Mouse (Mus musculus): ENCODE results near the gene Ldlrad3. TPM values are rescaled to one million over a fixed set of nuclear protein-coding genes. Genes with fewer than 3 reads are reported as not detected.

Gene Ldlrad3
- polyA plus RNA-seq, 1 experiment from 2014 or later: 48.7 TPM

DNA sequence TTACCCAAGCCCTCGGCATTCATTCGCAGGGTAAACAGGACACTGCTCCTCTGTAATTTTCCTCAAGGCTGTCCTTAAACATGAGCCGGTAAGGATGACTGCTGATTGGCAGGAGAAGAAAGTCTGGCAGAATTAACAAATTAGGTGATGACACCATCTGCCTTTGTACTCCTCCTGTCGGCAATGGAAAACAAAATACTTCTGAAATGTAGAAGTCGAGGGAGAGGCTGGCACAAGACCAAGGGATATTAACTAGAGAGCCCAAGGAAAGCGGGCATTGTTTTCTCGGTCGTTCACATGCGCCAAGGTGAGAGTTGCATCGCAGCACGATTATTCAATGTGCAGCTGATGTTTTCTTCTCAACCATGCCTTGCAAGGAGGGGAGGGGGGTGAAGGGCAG, 91.4 kb downstream of the Ldlrad3 start:
- Histone ChIP-seq H3K4me2 (replicated peaks; ENCODE audit: low read depth, low read length) (no peak overlapping the region), H3K4me3 (ENCODE audit: low read depth, low read length) (no peak overlapping the region), H3K9ac (ENCODE audit: low read depth, low read length) (no peak overlapping the region), H3K27me3 (ENCODE audit: control insufficient read depth, insufficient read depth, low read length) (no peaks in the 10 kb centered on the region), H3K9me3 (ENCODE audit: control insufficient read depth, low read length) (no peaks in the 10 kb centered on the region), H3K36me3 (ENCODE audit: control insufficient read depth, insufficient read depth, low read length) (no peaks in the 10 kb centered on the region), H3K4me1 (replicated peaks; ENCODE audit: control insufficient read depth, insufficient read depth, low read length) (no peaks in the 10 kb centered on the region), H3K27ac (ENCODE audit: low read depth, low read length) (no peak overlapping the region)
- 64% methylated on average over 11 of the region's 11 CpGs for WGBS
- no peak for ATAC-seq (ENCODE audit: low FRiP score)
- DNase-seq (ENCODE audit: low spot score): no peak

DNA sequence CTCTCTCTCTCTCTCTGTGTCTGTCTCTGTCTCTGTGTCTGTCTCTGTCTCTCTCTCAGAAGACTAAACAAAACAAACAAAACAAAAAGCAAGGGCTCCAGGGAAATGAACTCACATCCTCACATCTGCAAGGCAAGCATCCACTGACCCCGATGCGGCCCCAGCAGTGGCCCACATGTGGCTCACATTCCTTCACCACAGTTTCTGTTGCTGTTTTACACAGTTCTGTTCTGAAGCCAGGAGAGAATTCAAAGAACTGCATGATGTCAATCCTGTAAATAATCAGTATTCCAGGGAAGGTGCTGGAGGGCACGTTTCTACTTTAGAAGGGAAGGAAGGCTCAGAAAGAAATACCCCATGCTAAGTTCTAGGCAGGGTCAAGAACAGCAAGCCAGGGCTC, 91.9 kb downstream of the Ldlrad3 start:
- DNase-seq (ENCODE audit: low spot score): no peak
- H3K4me2 ChIP-seq (replicated peaks; ENCODE audit: low read depth, low read length): no peak overlapping the region

DNA sequence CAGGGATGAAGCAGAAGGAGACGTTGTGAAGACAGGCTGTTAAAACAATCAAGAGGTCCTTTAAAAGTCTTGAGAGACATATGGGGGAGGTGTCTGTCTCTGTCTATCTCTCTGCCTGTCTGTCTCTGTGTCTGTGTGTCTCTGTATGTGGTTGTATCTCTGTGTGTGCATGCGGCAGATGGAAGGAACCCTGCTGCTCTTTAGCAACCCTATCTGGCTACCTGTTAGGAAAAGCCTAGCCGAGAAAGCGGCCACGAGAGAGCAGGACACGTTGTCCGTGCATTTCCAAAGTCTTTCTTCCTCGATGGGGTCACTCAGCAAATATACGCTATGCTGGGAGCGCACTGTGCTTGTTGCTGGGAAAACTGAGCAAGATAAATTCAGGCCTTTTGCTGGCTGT, 93.6 kb downstream of the Ldlrad3 start:
- H3K27ac ChIP-seq (ENCODE audit: low read depth, low read length): no peak overlapping the region
- DNase-seq (ENCODE audit: low spot score): no peak
- ATAC-seq (ENCODE audit: low FRiP score): no peak
- no peaks in the 10 kb centered on the region for H3K9me3 ChIP-seq (ENCODE audit: control insufficient read depth, low read length)
- H3K9ac ChIP-seq (ENCODE audit: low read depth, low read length): no peak overlapping the region
- no peaks in the 10 kb centered on the region for H3K36me3 ChIP-seq (ENCODE audit: control insufficient read depth, insufficient read depth, low read length)
- H3K4me2 ChIP-seq (replicated peaks; ENCODE audit: low read depth, low read length): no peak overlapping the region
- H3K4me3 ChIP-seq (ENCODE audit: low read depth, low read length): no peak overlapping the region
- 74% methylated on average over 10 of the region's 10 CpGs for WGBS
- H3K4me1 ChIP-seq (replicated peaks; ENCODE audit: control insufficient read depth, insufficient read depth, low read length): no peaks in the 10 kb centered on the region
- no peaks in the 10 kb centered on the region for H3K27me3 ChIP-seq (ENCODE audit: control insufficient read depth, insufficient read depth, low read length)

More for the DNA sequence above, 91.9 kb downstream of the Ldlrad3 start:
- H3K4me3 ChIP-seq (ENCODE audit: low read depth, low read length): no peak overlapping the region
- no peak overlapping the region for H3K9ac ChIP-seq (ENCODE audit: low read depth, low read length)
- H3K4me1 ChIP-seq (replicated peaks; ENCODE audit: control insufficient read depth, insufficient read depth, low read length): no peaks in the 10 kb centered on the region
- H3K36me3 ChIP-seq (ENCODE audit: control insufficient read depth, insufficient read depth, low read length): no peaks in the 10 kb centered on the region
- H3K27me3 ChIP-seq (ENCODE audit: control insufficient read depth, insufficient read depth, low read length): no peaks in the 10 kb centered on the region
- H3K27ac ChIP-seq (ENCODE audit: low read depth, low read length): no peak overlapping the region
- WGBS: 50% methylated on average over 3 of the region's 3 CpGs
- no peaks in the 10 kb centered on the region for H3K9me3 ChIP-seq (ENCODE audit: control insufficient read depth, low read length)
- ATAC-seq (ENCODE audit: low FRiP score): no peak

DNA sequence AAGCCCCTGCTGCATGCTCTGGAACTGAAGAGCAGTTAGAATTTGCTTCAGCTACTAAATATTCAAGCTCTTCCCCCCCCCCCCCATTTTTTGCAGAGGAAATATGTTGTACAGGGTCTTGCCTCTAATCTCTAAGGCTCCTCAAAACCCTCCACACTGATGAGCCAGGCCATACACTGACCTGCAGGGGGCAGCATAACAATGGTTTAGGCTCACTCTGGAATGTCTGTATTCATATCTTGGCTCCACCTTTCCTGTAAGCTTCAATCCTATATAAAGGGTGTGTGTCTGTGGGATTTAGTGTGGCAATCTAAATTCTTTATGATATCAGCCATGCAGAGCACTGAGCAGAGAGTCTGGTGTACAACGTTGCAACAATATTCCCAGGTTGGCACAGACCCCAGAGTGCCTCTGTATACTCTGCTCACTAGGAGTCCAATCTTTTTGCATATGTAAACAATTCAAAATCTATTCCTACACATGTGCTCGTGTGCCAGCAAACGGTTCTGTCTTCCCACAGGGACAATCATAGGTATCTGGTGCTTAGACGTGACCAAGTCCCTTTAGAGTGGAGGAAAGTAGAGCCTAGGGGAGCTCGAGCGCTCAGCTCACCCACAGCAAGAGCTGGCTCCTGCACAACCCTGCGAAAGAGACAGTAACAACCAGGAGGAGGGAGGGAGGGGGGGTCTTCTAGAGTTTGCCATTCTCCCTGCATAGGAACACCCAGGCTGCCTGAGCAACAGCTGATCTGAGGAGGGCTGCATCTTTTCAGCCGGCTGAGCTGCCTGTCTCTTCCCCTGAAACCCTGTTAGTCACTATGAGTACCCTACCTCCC, 94.5 kb downstream of the Ldlrad3 start:
- Histone ChIP-seq H3K9ac (ENCODE audit: low read depth, low read length) (no peak overlapping the region), H3K27ac (ENCODE audit: low read depth, low read length) (no peak overlapping the region)

DNA sequence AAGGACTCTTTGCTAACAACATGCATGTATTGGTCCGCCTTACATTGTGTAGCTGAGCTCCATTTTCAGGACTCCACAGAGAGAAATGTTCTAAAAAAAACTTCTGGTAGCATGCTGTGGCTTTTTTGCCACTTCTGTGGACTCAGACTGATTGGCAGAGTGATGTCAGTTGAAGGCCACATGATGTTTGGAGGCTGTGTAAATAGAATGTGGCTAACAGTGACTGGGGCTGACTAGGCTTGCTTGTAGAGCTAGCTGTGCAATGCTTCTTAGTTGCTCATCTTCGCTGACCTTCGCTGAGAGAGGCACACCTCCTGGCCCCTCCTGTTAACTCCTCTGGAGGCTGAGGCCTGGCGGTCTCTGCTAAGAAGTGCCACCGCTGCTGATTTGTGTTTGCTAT, 98.4 kb downstream of the Ldlrad3 start:
- Histone ChIP-seq H3K9me3 (ENCODE audit: control insufficient read depth, low read length) (no peaks in the 10 kb centered on the region), H3K36me3 (ENCODE audit: control insufficient read depth, insufficient read depth, low read length) (no peaks in the 10 kb centered on the region), H3K9ac (ENCODE audit: low read depth, low read length) (no peak overlapping the region), H3K27me3 (ENCODE audit: control insufficient read depth, insufficient read depth, low read length) (no peaks in the 10 kb centered on the region), H3K4me1 (replicated peaks; ENCODE audit: control insufficient read depth, insufficient read depth, low read length) (no peaks in the 10 kb centered on the region), H3K4me2 (replicated peaks; ENCODE audit: low read depth, low read length) (no peak overlapping the region), H3K4me3 (ENCODE audit: low read depth, low read length) (no peak overlapping the region), H3K27ac (ENCODE audit: low read depth, low read length) (no peak overlapping the region)
- WGBS: 97% methylated on average over 5 of the region's 5 CpGs
- ATAC-seq (ENCODE audit: low FRiP score): no peak
- DNase-seq (ENCODE audit: low spot score): no peak

More for the DNA sequence above, 94.5 kb downstream of the Ldlrad3 start:
- no peaks in the 10 kb centered on the region for H3K36me3 ChIP-seq (ENCODE audit: control insufficient read depth, insufficient read depth, low read length)
- H3K9me3 ChIP-seq (ENCODE audit: control insufficient read depth, low read length): no peaks in the 10 kb centered on the region
- ATAC-seq (ENCODE audit: low FRiP score) (peak; percentile 77), DNase-seq (ENCODE audit: low spot score) (peak; percentile 87)
- no peak overlapping the region for H3K4me2 ChIP-seq (replicated peaks; ENCODE audit: low read depth, low read length)
- H3K4me1 ChIP-seq (replicated peaks; ENCODE audit: control insufficient read depth, insufficient read depth, low read length): no peaks in the 10 kb centered on the region
- no peaks in the 10 kb centered on the region for H3K27me3 ChIP-seq (ENCODE audit: control insufficient read depth, insufficient read depth, low read length)
- no peak overlapping the region for H3K4me3 ChIP-seq (ENCODE audit: low read depth, low read length)
- 62% methylated on average over 8 of the region's 8 CpGs for WGBS

DNA sequence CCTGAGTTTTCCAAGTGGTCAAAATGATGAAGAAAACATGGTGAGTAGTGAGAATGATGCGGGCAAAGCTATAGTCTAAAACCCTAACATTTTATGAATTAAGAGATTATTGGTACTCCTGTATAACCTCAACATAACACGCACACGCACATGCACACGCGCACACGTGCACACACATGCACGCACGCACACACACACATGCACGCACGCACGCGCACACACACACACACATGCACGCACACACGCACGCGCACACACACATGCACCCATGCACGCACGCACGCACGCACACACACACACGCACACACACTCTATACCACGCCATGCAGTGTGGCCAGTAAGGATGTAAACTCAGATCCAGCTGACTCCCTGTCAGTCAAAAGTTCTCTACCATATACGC, 99.6 kb downstream of the Ldlrad3 start:
- no peaks in the 10 kb centered on the region for H3K27me3 ChIP-seq (ENCODE audit: control insufficient read depth, insufficient read depth, low read length)
- 94% methylated on average over 23 of the region's 23 CpGs for WGBS
- H3K4me1 ChIP-seq (replicated peaks; ENCODE audit: control insufficient read depth, insufficient read depth, low read length): no peaks in the 10 kb centered on the region
- H3K4me2 ChIP-seq (replicated peaks; ENCODE audit: low read depth, low read length): no peak overlapping the region
- H3K9me3 ChIP-seq (ENCODE audit: control insufficient read depth, low read length): no peaks in the 10 kb centered on the region
- DNase-seq (ENCODE audit: low spot score): no peak
- H3K4me3 ChIP-seq (ENCODE audit: low read depth, low read length): no peak overlapping the region
- no peaks in the 10 kb centered on the region for H3K36me3 ChIP-seq (ENCODE audit: control insufficient read depth, insufficient read depth, low read length)
- no peak for ATAC-seq (ENCODE audit: low FRiP score)
- H3K27ac ChIP-seq (ENCODE audit: low read depth, low read length): no peak overlapping the region
- no peak overlapping the region for H3K9ac ChIP-seq (ENCODE audit: low read depth, low read length)

DNA sequence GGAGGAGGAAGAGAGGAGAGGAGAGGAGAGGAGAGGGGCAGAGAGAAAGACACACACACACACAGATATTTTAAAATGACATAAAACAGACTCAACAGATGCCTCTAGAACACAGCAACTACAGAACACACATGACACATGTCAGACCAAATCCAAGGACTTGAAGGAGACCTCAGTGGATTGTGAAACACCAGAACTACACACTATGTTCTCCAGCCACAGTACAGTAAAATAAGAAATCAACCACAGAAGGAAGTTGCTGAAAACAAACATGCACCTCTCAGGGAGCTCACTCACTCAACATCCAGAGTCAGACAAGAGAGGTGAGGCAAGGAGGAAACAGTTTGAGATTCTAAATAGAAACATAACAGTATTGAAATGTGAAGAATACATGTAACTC, 103.4 kb downstream of the Ldlrad3 start:
- no peak overlapping the region for H3K4me2 ChIP-seq (replicated peaks; ENCODE audit: low read depth, low read length)
- H3K4me1 ChIP-seq (replicated peaks; ENCODE audit: control insufficient read depth, insufficient read depth, low read length): no peaks in the 10 kb centered on the region
- no peaks in the 10 kb centered on the region for H3K27me3 ChIP-seq (ENCODE audit: control insufficient read depth, insufficient read depth, low read length)
- no peaks in the 10 kb centered on the region for H3K36me3 ChIP-seq (ENCODE audit: control insufficient read depth, insufficient read depth, low read length)
- DNase-seq (ENCODE audit: low spot score): no peak
- H3K4me3 ChIP-seq (ENCODE audit: low read depth, low read length): no peak overlapping the region
- no peak overlapping the region for H3K27ac ChIP-seq (ENCODE audit: low read depth, low read length)
- H3K9me3 ChIP-seq (ENCODE audit: control insufficient read depth, low read length): no peaks in the 10 kb centered on the region
- ATAC-seq (ENCODE audit: low FRiP score): no peak
- H3K9ac ChIP-seq (ENCODE audit: low read depth, low read length): no peak overlapping the region

DNA sequence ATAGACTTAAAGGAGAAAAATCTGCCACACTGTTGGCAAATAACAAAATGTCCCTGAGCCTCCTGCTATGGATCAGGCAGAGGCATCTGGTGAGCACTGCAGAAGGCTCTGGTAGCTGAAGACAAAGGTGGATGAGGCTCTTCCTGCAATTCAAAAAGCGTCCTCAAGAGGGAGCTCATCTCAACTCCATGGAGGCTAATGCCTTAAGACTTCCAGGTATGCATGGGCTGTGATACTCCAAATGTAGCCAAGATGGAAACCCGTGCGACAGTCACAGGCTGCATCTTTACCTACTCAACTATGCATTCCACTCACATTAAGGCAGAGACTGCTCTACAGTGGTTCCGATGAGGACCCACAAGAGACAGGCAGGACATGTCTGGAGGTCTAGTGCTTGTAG, 108.6 kb downstream of the Ldlrad3 start:
- peak; percentile 83 for DNase-seq (ENCODE audit: low spot score)
- ATAC-seq (ENCODE audit: low FRiP score): no peak
- Histone ChIP-seq H3K9me3 (ENCODE audit: control insufficient read depth, low read length) (no peaks in the 10 kb centered on the region), H3K36me3 (ENCODE audit: control insufficient read depth, insufficient read depth, low read length) (no peaks in the 10 kb centered on the region), H3K9ac (ENCODE audit: low read depth, low read length) (no peak overlapping the region), H3K4me1 (replicated peaks; ENCODE audit: control insufficient read depth, insufficient read depth, low read length) (no peaks in the 10 kb centered on the region), H3K27me3 (ENCODE audit: control insufficient read depth, insufficient read depth, low read length) (no peaks in the 10 kb centered on the region), H3K27ac (ENCODE audit: low read depth, low read length) (no peak overlapping the region), H3K4me3 (ENCODE audit: low read depth, low read length) (no peak overlapping the region), H3K4me2 (replicated peaks; ENCODE audit: low read depth, low read length) (no peak overlapping the region)
- 52% methylated on average over 4 of the region's 4 CpGs for WGBS

DNA sequence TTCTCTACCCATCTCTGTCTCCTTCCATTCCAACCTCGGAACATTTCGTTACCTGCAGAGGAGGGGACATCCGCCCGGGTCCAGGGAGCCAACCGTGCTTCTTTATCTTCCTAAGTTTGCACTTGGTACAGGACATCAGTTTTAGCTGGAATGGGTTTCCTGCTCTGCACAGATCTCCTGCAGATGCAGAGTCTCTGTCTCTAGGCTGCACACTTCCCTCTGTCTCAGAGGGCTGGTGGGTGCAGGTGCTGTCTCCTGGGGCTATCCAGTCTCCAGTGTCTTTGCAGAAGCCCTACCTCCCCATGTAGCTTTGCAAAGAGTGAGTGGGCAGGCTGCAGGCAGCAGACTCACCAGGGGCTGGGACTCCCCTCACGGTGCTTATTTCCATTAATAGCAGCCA, 109.9 kb downstream of the Ldlrad3 start:
- no peaks in the 10 kb centered on the region for H3K4me1 ChIP-seq (replicated peaks; ENCODE audit: control insufficient read depth, insufficient read depth, low read length)
- no peaks in the 10 kb centered on the region for H3K27me3 ChIP-seq (ENCODE audit: control insufficient read depth, insufficient read depth, low read length)
- no peak overlapping the region for H3K27ac ChIP-seq (ENCODE audit: low read depth, low read length)
- no peak overlapping the region for H3K4me2 ChIP-seq (replicated peaks; ENCODE audit: low read depth, low read length)
- no peak overlapping the region for H3K9ac ChIP-seq (ENCODE audit: low read depth, low read length)
- ATAC-seq (ENCODE audit: low FRiP score) (no peak), DNase-seq (ENCODE audit: low spot score) (no peak)
- WGBS: 88% methylated on average over 6 of the region's 6 CpGs
- no peaks in the 10 kb centered on the region for H3K9me3 ChIP-seq (ENCODE audit: control insufficient read depth, low read length)
- H3K36me3 ChIP-seq (ENCODE audit: control insufficient read depth, insufficient read depth, low read length): no peaks in the 10 kb centered on the region
- no peak overlapping the region for H3K4me3 ChIP-seq (ENCODE audit: low read depth, low read length)

All from hindbrain, embryonic 11.5 days (tissue).